Comparison of ENCODE assay signal across 8 mouse cellular contexts in the genomic region with DNA sequence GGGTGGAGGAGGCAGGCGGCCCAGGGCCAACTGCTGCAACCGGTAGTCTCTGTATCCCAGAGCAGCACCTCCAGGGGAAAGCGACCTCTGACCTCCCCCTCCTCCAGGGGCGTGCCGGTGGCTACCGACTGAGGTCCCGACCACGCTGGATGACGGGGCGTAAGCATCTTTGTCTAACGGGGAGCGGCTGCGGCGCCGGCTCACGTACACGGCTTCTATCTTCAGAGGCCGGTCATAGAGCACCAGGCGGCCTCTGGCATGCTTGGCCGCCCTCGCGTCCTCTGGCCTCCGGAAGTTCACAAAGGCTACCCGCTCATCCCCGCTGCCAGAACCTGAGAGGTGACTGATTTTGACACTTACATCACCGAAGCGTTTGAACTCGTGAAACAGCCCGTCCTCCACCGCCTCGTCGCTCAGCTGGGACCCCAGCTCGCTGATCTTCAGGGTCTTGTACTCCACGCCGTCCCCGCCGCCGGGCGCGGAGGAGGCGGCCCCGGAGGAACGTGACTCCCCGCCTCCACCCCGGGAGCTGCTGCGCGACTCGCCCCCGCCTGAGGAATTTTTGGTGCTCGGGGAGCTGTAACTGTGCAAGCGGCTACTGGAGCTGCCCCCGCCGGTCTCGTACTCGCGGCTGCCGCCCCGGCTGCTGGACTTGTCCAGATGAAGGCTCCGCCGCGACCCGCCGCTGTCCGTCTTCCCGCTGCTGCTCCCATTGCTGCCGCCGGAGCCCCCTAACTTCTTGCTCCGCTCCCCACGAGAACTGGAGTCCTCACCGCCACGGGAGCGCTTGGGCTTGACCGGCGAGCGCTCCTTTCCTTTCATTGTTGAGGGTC. TPM values are rescaled to one million over a fixed set of nuclear protein-coding genes. Genes with fewer than 3 reads are reported as not detected.
DNase-seq lines count a peak whose midpoint lies in the region; ATAC-seq lines count a peak whose summit lies in the region.

No protein-coding gene starts in this region.

- H3K9me3 ChIP-seq in embryonic facial prominence, embryonic 13.5 days = no peaks in the 10 kb centered on the region
- H3K9me3 ChIP-seq in heart, embryonic 10.5 days = no peaks in the 10 kb centered on the region
- no peaks in the 10 kb centered on the region for H3K9me3 ChIP-seq in kidney, embryonic 15.5 days (replicated peaks)
- no peaks in the 10 kb centered on the region for H3K9me3 ChIP-seq in liver, embryonic 12.5 days (replicated peaks)
- no peaks in the 10 kb centered on the region for H3K9me3 ChIP-seq in neural tube, embryonic 15.5 days (replicated peaks)

- peak; percentile 38 for DNase-seq in retina, embryonic 14.5 days (ENCODE audit: low spot score)
- DNase-seq in retina, postnatal 1 day = no peak
- peak; percentile 88 for DNase-seq in heart, embryonic 10.5 days (ENCODE audit: low spot score)
- peak; percentile 54 for DNase-seq in urinary bladder, adult 2 months (ENCODE audit: low spot score)

- ATAC-seq in embryonic facial prominence, embryonic 13.5 days (ENCODE audit: insufficient number of reproducible peaks, insufficient read depth, low FRiP score, low TSS enrichment, low read depth) = no peak
- ATAC-seq in kidney, embryonic 15.5 days (replicated peaks; ENCODE audit: low FRiP score) = peak; percentile 18; the same call in 1 of the 2 replicates
- no peak for ATAC-seq in liver, embryonic 12.5 days
- ATAC-seq in neural tube, embryonic 15.5 days (ENCODE audit: low FRiP score) = peak; percentile 9

- H3K36me3 ChIP-seq in embryonic facial prominence, embryonic 13.5 days = peaks cover 20% of the 10 kb centered on the region
- peaks cover 27% of the 10 kb centered on the region for H3K36me3 ChIP-seq in heart, embryonic 10.5 days
- H3K36me3 ChIP-seq in kidney, embryonic 15.5 days = peaks cover 21% of the 10 kb centered on the region
- peaks cover 37% of the 10 kb centered on the region for H3K36me3 ChIP-seq in liver, embryonic 12.5 days
- peaks cover 13% of the 10 kb centered on the region for H3K36me3 ChIP-seq in neural tube, embryonic 15.5 days

- no peaks in the 10 kb centered on the region for H3K27me3 ChIP-seq in embryonic facial prominence, embryonic 13.5 days
- no peaks in the 10 kb centered on the region for H3K27me3 ChIP-seq in heart, embryonic 10.5 days (ENCODE audit: insufficient read depth, poor library complexity, severe bottlenecking)
- H3K27me3 ChIP-seq in kidney, embryonic 15.5 days = no peaks in the 10 kb centered on the region
- H3K27me3 ChIP-seq in liver, embryonic 12.5 days (replicated peaks) = no peaks in the 10 kb centered on the region
- no peaks in the 10 kb centered on the region for H3K27me3 ChIP-seq in neural tube, embryonic 15.5 days (replicated peaks)

- peak overlapping the region; percentile 94 for H3K4me3 ChIP-seq in embryonic facial prominence, embryonic 13.5 days
- peak overlapping the region; percentile 92 for H3K4me3 ChIP-seq in heart, embryonic 10.5 days
- peak overlapping the region; percentile 81 for H3K4me3 ChIP-seq in kidney, embryonic 15.5 days (replicated peaks)
- peak overlapping the region; percentile 97 for H3K4me3 ChIP-seq in liver, embryonic 12.5 days
- peak overlapping the region; percentile 90 for H3K4me3 ChIP-seq in neural tube, embryonic 15.5 days (replicated peaks)

- H3K4me1 ChIP-seq in embryonic facial prominence, embryonic 13.5 days = peaks cover 24% of the 10 kb centered on the region
- H3K4me1 ChIP-seq in heart, embryonic 10.5 days = peaks cover 22% of the 10 kb centered on the region
- H3K4me1 ChIP-seq in kidney, embryonic 15.5 days = peaks cover 23% of the 10 kb centered on the region
- peaks cover 38% of the 10 kb centered on the region for H3K4me1 ChIP-seq in liver, embryonic 12.5 days
- peaks cover 35% of the 10 kb centered on the region for H3K4me1 ChIP-seq in neural tube, embryonic 15.5 days

- peak overlapping the region; percentile 92 for H3K27ac ChIP-seq in embryonic facial prominence, embryonic 13.5 days
- peak overlapping the region; percentile 98 for H3K27ac ChIP-seq in heart, embryonic 10.5 days
- peak overlapping the region; percentile 94 for H3K27ac ChIP-seq in kidney, embryonic 15.5 days
- H3K27ac ChIP-seq in liver, embryonic 12.5 days = peak overlapping the region; percentile 89
- peak overlapping the region; percentile 91 for H3K27ac ChIP-seq in neural tube, embryonic 15.5 days (replicated peaks)

- H3K4me2 ChIP-seq in embryonic facial prominence, embryonic 13.5 days = peak overlapping the region; percentile 92
- peak overlapping the region; percentile 82 for H3K4me2 ChIP-seq in kidney, embryonic 15.5 days
- peak overlapping the region; percentile 92 for H3K4me2 ChIP-seq in liver, embryonic 12.5 days
- peak overlapping the region; percentile 97 for H3K4me2 ChIP-seq in neural tube, embryonic 15.5 days

- WGBS in embryonic facial prominence, embryonic 13.5 days = under 1% methylated on average over 74 of the region's 75 CpGs
- under 1% methylated on average over 75 of the region's 75 CpGs for WGBS in heart, embryonic 10.5 days
- WGBS in kidney, embryonic 15.5 days = under 1% methylated on average over 75 of the region's 75 CpGs
- under 1% methylated on average over 75 of the region's 75 CpGs for WGBS in liver, embryonic 12.5 days (ENCODE audit: insufficient replicate concordance)
- WGBS in neural tube, embryonic 15.5 days = under 1% methylated on average over 73 of the region's 75 CpGs

- H3K9ac ChIP-seq in embryonic facial prominence, embryonic 13.5 days = peak overlapping the region; percentile 96
- peak overlapping the region; percentile 83 for H3K9ac ChIP-seq in kidney, embryonic 15.5 days
- peak overlapping the region; percentile 95 for H3K9ac ChIP-seq in liver, embryonic 12.5 days
- H3K9ac ChIP-seq in neural tube, embryonic 15.5 days (replicated peaks) = peak overlapping the region; percentile 80

RNA-seq across cellular contexts. Expression of a gene that starts 1.1 kb away (rescaled TPM):
- polyA plus RNA-seq in embryonic facial prominence, embryonic 13.5 days (2015; fragmentation: Nextera tagmentation; extraction: Ambion mirVana) = 15.5 and 15.8 TPM in 2 replicates
- polyA plus RNA-seq in heart, embryonic 10.5 days (2016; fragmentation: Nextera tagmentation; extraction: Ambion mirVana) = 11.8 and 13.3 TPM in 2 replicates
- 15.6 and 17.2 TPM in 2 replicates for polyA plus RNA-seq in kidney, embryonic 15.5 days (2015; fragmentation: Nextera tagmentation; extraction: Ambion mirVana)
- 13.6 and 14.2 TPM in 2 replicates for polyA plus RNA-seq in liver, embryonic 12.5 days (2016; fragmentation: Nextera tagmentation; extraction: Ambion mirVana)
- polyA plus RNA-seq in neural tube, embryonic 15.5 days (2015; fragmentation: Nextera tagmentation; extraction: Ambion mirVana) = 6.3 and 8.1 TPM in 2 replicates
- polyA plus RNA-seq in urinary bladder, adult 2 months (2012; rRNA removed) = 3.9 and 5.0 TPM in 2 replicates

RNA-seq across cellular contexts. Expression of a gene that starts 41.3 kb away (rescaled TPM):
- polyA plus RNA-seq in embryonic facial prominence, embryonic 13.5 days (2015; fragmentation: Nextera tagmentation; extraction: Ambion mirVana) = 3.6 and 5.3 TPM in 2 replicates
- polyA plus RNA-seq in heart, embryonic 10.5 days (2016; fragmentation: Nextera tagmentation; extraction: Ambion mirVana) = 1.5 and 1.7 TPM in 2 replicates
- polyA plus RNA-seq in kidney, embryonic 15.5 days (2015; fragmentation: Nextera tagmentation; extraction: Ambion mirVana) = 8.3 and 9.8 TPM in 2 replicates
- 1.0 and 1.2 TPM in 2 replicates for polyA plus RNA-seq in liver, embryonic 12.5 days (2016; fragmentation: Nextera tagmentation; extraction: Ambion mirVana)
- polyA plus RNA-seq in neural tube, embryonic 15.5 days (2015; fragmentation: Nextera tagmentation; extraction: Ambion mirVana) = 1.6 and 2.1 TPM in 2 replicates
- 1.0 and 1.3 TPM in 2 replicates for polyA plus RNA-seq in urinary bladder, adult 2 months (2012; rRNA removed)

RNA-seq across cellular contexts. Expression of a gene that starts 53.7 kb away (rescaled TPM):
- 194 and 201 TPM in 2 replicates for polyA plus RNA-seq in embryonic facial prominence, embryonic 13.5 days (2015; fragmentation: Nextera tagmentation; extraction: Ambion mirVana)
- polyA plus RNA-seq in heart, embryonic 10.5 days (2016; fragmentation: Nextera tagmentation; extraction: Ambion mirVana) = 157 and 163 TPM in 2 replicates
- polyA plus RNA-seq in kidney, embryonic 15.5 days (2015; fragmentation: Nextera tagmentation; extraction: Ambion mirVana) = 192 and 199 TPM in 2 replicates
- 123 and 128 TPM in 2 replicates for polyA plus RNA-seq in liver, embryonic 12.5 days (2016; fragmentation: Nextera tagmentation; extraction: Ambion mirVana)
- polyA plus RNA-seq in neural tube, embryonic 15.5 days (2015; fragmentation: Nextera tagmentation; extraction: Ambion mirVana) = 197 and 198 TPM in 2 replicates
- 121 and 139 TPM in 2 replicates for polyA plus RNA-seq in urinary bladder, adult 2 months (2012; rRNA removed)

Comparison
In these comparisons a context has a peak if more than half of its experiments do, and no peak if none do; other contexts are left out.
1. ATAC-seq: peak in kidney, embryonic 15.5 days (single experiment) and neural tube, embryonic 15.5 days (single experiment); none in embryonic facial prominence, embryonic 13.5 days (single experiment) and liver, embryonic 12.5 days (single experiment).
2. Peak in every context shown above with its lines, with median percentiles within 50 percentile points of each other: H3K27ac ChIP-seq, H3K4me2 ChIP-seq, H3K4me3 ChIP-seq and H3K9ac ChIP-seq.